Mouse (Mus musculus) liver, adult 2 months (tissue): ENCODE results near the gene Adgra3. TPM values are rescaled to one million over a fixed set of nuclear protein-coding genes. Genes with fewer than 3 reads are reported as not detected.

Experiments used
- DNase-seq: peaks from one replicate; pipeline ENCODE4 v3.0.0-alpha.2; 2011; ENCODE audit warnings: low read depth, low spot score; ENCODE audit errors: extremely low read depth
- H3K27ac ChIP-seq: fragments of 200-500 bp; replicated peaks from 2 replicates; pipeline ENCODE4 v1.5.1; 2012; ENCODE audit warnings: low read depth, mild to moderate bottlenecking, control low read depth, inconsistent platforms, low read length; ENCODE audit not compliant: insufficient read depth
- H3K27me3 ChIP-seq: fragments of 200-500 bp; 2 replicates; pipeline ENCODE4 v1.6.1; 2012; ENCODE audit warnings: mild to moderate bottlenecking, moderate library complexity, low read length, inconsistent platforms; ENCODE audit not compliant: control insufficient read depth, insufficient read depth
- H3K36me3 ChIP-seq: fragments of 200-500 bp; 2 replicates; pipeline ENCODE4 v1.6.1; 2012; ENCODE audit warnings: low read length, inconsistent platforms; ENCODE audit not compliant: control insufficient read depth, insufficient read depth
- H3K4me1 ChIP-seq: fragments of 200-500 bp; 2 replicates; pipeline ENCODE4 v1.6.1; 2011; ENCODE audit warnings: low read length; ENCODE audit not compliant: control insufficient read depth, insufficient read depth
- H3K4me3 ChIP-seq: fragments of 200-500 bp; 2 replicates; pipeline ENCODE4 v1.5.1; 2011; ENCODE audit warnings: low read depth, mild to moderate bottlenecking, control low read depth, low read length, moderate library complexity; ENCODE audit not compliant: insufficient read depth
- H3K79me2 ChIP-seq: fragments of 200-500 bp; 2 replicates; pipeline ENCODE4 v1.6.1; 2012; ENCODE audit warnings: inconsistent platforms, mild to moderate bottlenecking, low read length, moderate library complexity; ENCODE audit not compliant: control insufficient read depth, insufficient read depth
- H3K9ac ChIP-seq: fragments of 200-500 bp; 2 replicates; pipeline ENCODE4 v1.6.1; 2012; ENCODE audit warnings: low read depth, mild to moderate bottlenecking, control low read depth, inconsistent platforms, low read length
- CTCF ChIP-seq: fragments of 200-500 bp; IDR thresholded peaks from 2 replicates; pipeline ENCODE4 v1.5.1; 2011; ENCODE audit warnings: low read depth, low read length, control low read depth
- POLR2A ChIP-seq: fragments of 200-500 bp; IDR thresholded peaks from 2 replicates; pipeline ENCODE4 v1.6.1; 2011; ENCODE audit warnings: low read length, control low read depth; ENCODE audit not compliant: insufficient read depth; ENCODE audit errors: extremely low read depth
- WGBS: fragments of 180-500 bp; shearing (Covaris S2); methylation state at CpG from one replicate; pipeline ENCODE4 v1.1.7; 2018; 5-methylcytosine and 5-hydroxymethylcytosine counted together
- polyA plus RNA-seq: library from polyadenylated mRNA; depleted of rRNA; stranded (reverse); fragments of >200 nt; gene quantifications from 2 replicates; pipeline ENCODE4 v1.2.3, GENCODE M21; 2012
- total RNA-seq: library from RNA; depleted of rRNA; stranded (reverse); fragments of >200 nt; gene quantifications from 2 replicates; pipeline ENCODE4 v1.2.3, GENCODE M21; 2014

The Adgra3 gene
- total and polyA plus RNA-seq, 2 experiments, result 16.3 to 33.3 TPM

DNA sequence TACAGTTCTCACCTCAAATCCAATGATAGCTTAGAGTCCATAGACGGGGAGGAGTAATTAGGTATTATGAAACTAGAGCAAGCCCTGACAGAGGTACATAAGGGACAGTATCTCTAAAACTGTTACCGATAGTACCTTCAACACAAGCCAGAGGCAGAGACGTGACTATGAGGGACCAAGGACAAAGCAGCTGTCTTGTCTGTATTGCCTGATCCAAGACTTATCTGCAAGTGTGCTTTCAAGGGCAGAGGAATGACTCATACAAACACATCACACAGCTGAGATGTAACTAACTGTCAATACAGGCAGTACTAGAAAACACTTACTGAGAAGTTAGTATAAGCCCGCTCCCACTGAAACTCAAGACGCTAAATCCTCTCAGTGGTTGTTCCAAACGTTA is 91.1 kb downstream of the Adgra3 start:
- TF ChIP-seq CTCF, result no peak
- TF ChIP-seq POLR2A, result no peak
- Histone ChIP-seq H3K9ac (no peak overlapping the region), H3K4me3 (no peak overlapping the region), H3K27ac (no peak overlapping the region), H3K4me1 (no peaks in the 10 kb centered on the region; the same call in 1 of the 2 replicates), H3K27me3 (no peaks in the 10 kb centered on the region), H3K36me3 (peaks cover 26% of the 10 kb centered on the region), H3K79me2 (no peaks in the 10 kb centered on the region)
- WGBS, result 92% methylated on average over 6 of the region's 6 CpGs
- DNase-seq, result no peak

DNA sequence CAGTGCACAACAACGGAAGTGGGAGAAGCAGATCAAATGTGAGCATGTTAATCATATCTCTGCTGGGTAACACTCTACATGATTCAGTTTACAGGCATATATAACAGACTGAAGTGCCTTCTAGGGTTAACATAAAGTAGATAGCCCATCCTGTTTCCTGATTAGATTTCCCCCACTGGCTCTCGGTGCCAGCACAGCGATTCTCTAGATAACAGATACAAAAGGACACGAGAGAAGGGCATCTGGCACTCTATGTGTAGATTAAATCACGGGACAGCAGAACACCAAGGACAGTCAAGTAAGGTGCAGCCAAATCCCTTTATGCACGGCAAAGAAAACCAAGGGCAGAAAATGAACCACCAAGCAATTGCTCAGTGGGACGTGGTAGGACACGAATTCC is 93.0 kb downstream of the Adgra3 start:
- no peak for TF ChIP-seq CTCF
- no peak overlapping the region for H3K9ac ChIP-seq
- DNase-seq, result no peak
- H3K36me3 ChIP-seq, result peaks cover 34% of the 10 kb centered on the region
- no peak overlapping the region for H3K27ac ChIP-seq
- H3K4me1 ChIP-seq, result no peaks in the 10 kb centered on the region; the same call in 1 of the 2 replicates
- no peak overlapping the region for H3K4me3 ChIP-seq
- H3K79me2 ChIP-seq, result no peaks in the 10 kb centered on the region
- no peaks in the 10 kb centered on the region for H3K27me3 ChIP-seq
- WGBS, result 77% methylated on average over 8 of the region's 8 CpGs

DNA sequence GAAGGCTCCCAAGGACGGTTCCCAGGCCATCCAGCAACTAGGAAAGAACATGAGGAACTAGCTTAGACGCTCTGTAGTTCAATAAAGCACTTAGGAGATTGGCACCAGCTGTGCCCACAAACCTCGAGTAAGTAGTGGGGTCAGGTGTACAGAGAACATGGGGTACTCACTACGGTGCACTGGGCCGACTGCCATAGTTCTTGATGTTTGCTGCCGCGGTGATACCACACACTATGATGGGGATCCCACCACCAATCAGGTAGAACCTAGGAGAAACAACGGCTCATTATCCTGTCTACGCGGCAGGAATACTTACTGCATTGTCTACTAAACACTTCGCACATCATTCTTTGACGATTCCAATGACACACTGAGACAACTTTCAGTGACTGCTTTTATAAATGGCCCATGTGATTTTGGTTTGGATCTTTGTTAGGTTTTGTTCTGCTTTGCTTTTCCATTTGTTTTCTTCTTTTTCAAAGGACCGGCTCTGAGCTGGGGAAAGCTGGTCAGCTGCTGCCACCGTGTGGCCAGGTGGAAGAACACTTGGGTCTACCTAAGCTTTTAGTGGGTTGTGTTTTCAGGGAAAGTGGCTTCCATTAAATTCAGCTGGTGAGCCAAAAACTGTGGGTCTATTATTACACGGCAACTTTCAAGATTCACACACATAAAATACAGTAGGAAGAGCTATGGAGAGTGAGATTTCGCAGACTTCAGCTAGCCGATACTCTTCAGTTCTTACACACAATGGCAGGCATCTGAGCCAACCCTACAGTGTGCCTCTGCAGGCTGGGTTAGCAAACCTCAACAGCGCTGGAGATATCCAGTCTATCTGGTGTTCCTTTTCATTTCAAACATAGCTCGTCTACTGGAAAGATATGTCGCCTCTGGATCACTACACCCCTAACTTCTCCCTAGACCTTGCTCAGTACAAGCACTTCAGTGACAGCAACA is 97.1 kb downstream of the Adgra3 start:
- H3K4me3 ChIP-seq, result no peak overlapping the region
- H3K36me3 ChIP-seq, result peaks cover 49% of the 10 kb centered on the region
- 86% methylated on average over 20 of the region's 20 CpGs for WGBS
- no peaks in the 10 kb centered on the region for H3K79me2 ChIP-seq
- no peaks in the 10 kb centered on the region for H3K27me3 ChIP-seq
- no peak overlapping the region for H3K27ac ChIP-seq
- H3K9ac ChIP-seq, result no peak overlapping the region
- TF ChIP-seq POLR2A (no peak), CTCF (peak; percentile 82)
- DNase-seq, result peak; percentile 19
- no peaks in the 10 kb centered on the region for H3K4me1 ChIP-seq

DNA sequence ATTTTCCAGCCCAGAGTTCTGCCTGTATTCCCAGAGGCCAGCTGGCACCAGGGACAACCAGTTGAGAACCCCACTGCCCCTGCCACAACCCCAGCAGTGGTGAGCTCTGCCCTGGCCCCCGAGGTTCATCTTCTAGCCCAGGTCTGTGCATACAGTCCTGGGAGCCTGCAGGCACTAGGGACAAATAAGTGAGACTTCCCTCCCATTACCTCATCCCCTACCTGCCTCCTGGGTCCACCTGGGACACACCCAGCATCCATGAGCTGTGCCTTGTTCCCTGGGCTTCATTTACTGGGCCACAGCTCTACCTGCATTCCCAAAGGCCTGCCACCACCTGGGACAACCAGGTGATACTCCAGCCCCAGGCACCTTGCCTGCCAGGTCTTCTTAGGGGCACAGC is 122.5 kb downstream of the Adgra3 start:
- H3K79me2 ChIP-seq, result no peaks in the 10 kb centered on the region
- no peaks in the 10 kb centered on the region for H3K36me3 ChIP-seq
- no peak for TF ChIP-seq POLR2A
- TF ChIP-seq CTCF, result no peak
- no peak overlapping the region for H3K27ac ChIP-seq
- no peak overlapping the region for H3K4me3 ChIP-seq
- H3K9ac ChIP-seq, result no peak overlapping the region
- WGBS, result 83% methylated on average over 1 of the region's 1 CpGs
- DNase-seq, result no peak
- no peaks in the 10 kb centered on the region for H3K27me3 ChIP-seq
- no peaks in the 10 kb centered on the region for H3K4me1 ChIP-seq

DNA sequence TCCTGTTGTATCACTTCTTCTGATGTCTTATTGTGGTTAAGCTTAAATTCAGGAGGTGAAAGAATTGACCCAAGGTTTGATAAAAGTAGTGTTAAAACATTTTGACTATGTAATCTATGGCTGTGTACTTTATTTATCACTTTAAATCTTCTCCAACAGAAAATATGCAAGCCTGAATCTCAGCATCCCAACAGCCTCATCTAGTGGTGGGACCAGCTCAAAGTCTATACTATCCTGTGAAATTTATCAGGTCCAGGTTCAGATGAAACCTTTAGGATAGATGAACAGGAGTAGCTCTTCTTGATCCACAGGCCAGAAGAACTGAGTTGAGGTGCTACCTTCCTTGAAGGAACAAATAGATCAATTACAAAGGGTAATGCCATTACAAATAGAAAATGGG is 134.1 kb downstream of the Adgra3 start:
- Histone ChIP-seq H3K79me2 (no peaks in the 10 kb centered on the region), H3K27me3 (no peaks in the 10 kb centered on the region), H3K4me3 (no peak overlapping the region), H3K36me3 (no peaks in the 10 kb centered on the region), H3K4me1 (no peaks in the 10 kb centered on the region), H3K27ac (no peak overlapping the region), H3K9ac (no peak overlapping the region)
- no peak for DNase-seq
- no peak for TF ChIP-seq CTCF
- no peak for TF ChIP-seq POLR2A

DNA sequence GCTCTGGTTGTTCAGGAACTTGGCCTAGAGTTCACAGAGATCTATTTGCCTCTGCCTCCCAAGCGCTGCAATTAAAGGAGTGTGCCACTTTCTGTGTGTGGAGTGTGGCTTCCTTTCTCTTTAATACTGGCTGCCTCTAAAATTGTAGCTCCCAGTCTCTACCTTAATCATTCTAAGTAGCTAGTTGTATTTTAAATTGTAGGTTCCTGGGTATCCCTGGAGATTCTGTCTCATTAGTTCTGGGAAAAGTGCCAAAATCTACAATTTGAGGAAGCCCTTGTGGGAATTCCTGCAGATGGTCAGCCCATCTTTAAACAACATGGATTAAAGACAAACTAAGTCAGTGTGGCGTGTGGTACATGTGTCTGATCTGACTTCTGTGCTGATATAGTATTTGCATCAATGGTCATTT is 143.1 kb downstream of the Adgra3 start:
- Histone ChIP-seq H3K4me1 (no peaks in the 10 kb centered on the region), H3K27ac (no peak overlapping the region), H3K79me2 (no peaks in the 10 kb centered on the region), H3K27me3 (no peaks in the 10 kb centered on the region), H3K4me3 (no peak overlapping the region), H3K9ac (no peak overlapping the region), H3K36me3 (no peaks in the 10 kb centered on the region)
- no peak for DNase-seq
- WGBS, result 66% methylated on average over 2 of the region's 2 CpGs
- TF ChIP-seq POLR2A, result no peak
- no peak for TF ChIP-seq CTCF
